Mouse (Mus musculus): ENCODE data around the gene Hsp90ab1.

The Hsp90ab1 gene

GRCm38 (mm10) chr17:45538394-45538793 is 34.7 kb downstream of the Hsp90ab1 start:
- DNase-seq, result no peak

- peak; percentile 42 for DNase-seq
Measured at GRCm38 (mm10) chr17:45536264-45536663, 36.8 kb downstream of the Hsp90ab1 start.

GRCm38 (mm10) chr17:45532896-45533295 is 40.2 kb downstream of the Hsp90ab1 start:
- no peak for DNase-seq

- DNase-seq, result no peak
Measured at GRCm38 (mm10) chr17:45530346-45530782, 42.7 kb downstream of the Hsp90ab1 start.

GRCm38 (mm10) chr17:45526571-45526970 is 46.5 kb downstream of the Hsp90ab1 start:
- no peak for DNase-seq

- no peak for DNase-seq
Measured at GRCm38 (mm10) chr17:45524961-45525360, 48.1 kb downstream of the Hsp90ab1 start.

- peak; percentile 77 for DNase-seq
Measured at GRCm38 (mm10) chr17:45523263-45523662, 49.8 kb downstream of the Hsp90ab1 start, which contains the start of gene Tcte1. TSS of gene Tcte1 (plus strand) at chr17:45523434.

GRCm38 (mm10) chr17:45520136-45520535 is 52.9 kb downstream of the Hsp90ab1 start:
- no peak for DNase-seq

GRCm38 (mm10) chr17:45518766-45519475 is 54.1 kb downstream of the Hsp90ab1 start:
- DNase-seq, result no peak
